Mouse (Mus musculus) naive thymus-derived CD4-positive, alpha-beta T cell, adult 2 months (primary cell): ENCODE results near the gene Scn4a.
"Not testable (repeated sequence)": the region's sequence is repeated elsewhere in the genome, so short reads cannot be mapped to it uniquely, and the experiment has no call there.

Source experiments
- DNase-seq: peaks from one replicate; pipeline ENCODE4 v3.0.0-alpha.2; 2011; ENCODE audit warnings: low read depth

The Scn4a gene

GRCm38 (mm10) chr11:106353188-106353587, at the start of gene Scn4a:
Gene Scn4a (minus strand): TSS chr11:106353288.
- no peak for DNase-seq

DNA sequence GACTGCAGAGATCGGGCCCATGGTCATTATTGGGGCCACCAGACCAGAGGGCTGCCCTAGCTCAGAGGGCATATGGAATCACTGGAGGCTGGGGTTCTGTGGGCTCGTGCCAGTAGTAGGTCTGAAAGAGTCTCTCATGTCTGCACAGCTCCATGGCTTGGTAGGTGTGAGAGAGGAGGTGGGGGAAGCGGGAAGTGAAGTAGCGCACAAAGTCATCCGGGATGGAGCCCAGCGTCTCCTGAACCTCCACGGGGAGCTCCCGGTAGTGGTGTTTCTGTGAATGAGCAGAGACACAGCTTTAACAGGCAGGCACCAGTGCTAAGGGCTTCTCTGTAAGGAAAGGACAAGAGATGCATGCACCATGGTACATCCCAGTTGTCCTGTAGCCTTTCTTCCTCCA, 45.4 kb upstream of the Scn4a start:
- no peak for DNase-seq

DNA sequence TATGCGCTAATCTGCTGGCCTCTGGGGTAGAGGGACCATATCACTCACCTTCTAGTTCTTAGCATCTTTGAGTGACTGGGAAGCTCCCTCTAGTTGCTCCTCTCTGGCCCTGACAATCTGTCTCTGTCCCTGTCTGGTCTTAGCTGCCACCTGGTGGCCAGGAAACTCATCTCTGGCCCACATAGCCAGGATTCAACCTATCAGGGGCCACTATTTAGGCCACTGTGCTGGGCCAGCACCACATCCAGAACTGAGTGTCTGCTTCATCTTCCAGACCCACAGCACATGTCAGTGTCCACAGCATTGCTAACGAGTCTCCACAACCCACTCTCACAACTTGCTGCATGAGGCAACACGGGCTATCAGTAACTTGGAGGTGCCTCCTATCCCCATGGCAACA, 44.6 kb upstream of the Scn4a start:
- DNase-seq = no peak

- DNase-seq = not testable (repeated sequence)
Observed at GRCm38 (mm10) chr11:106394055-106394454, 41.0 kb upstream of the Scn4a start.

- DNase-seq = no peak
Observed at GRCm38 (mm10) chr11:106393331-106393616, 40.2 kb upstream of the Scn4a start.

DNA sequence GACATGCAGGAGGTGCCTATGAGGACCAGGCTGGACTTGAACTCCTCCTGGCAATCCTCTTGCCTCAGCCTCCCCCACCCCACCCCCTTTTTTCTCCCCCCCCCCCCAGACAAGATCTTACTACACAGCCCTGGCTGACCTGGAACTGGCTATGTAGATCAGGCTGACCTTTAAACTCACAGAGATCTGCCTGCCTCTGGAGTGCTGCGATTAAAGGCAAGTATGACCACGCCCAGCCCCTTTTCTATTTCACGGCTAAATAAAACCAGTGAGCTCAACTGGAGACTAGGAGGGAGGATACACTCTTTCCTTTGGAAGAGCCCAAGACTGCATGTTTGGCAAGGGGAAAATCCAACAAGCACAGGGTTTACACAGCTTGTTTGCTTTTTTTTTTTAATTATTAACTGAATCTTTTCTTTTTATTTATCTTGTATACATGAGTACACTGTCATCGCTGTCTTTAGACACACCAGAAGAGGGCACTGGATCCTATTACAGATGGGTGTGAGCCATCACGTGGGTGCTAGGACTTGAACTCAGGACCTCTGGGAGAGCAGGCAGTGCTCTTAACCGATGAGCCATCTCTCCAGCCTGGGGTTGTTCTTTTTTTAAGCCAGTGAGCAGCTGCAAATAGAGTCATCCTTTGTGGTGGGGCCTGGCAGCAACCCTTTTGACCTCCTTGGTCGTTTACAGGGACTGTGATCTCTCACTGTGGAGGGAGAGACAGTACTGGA, 39.7 kb upstream of the Scn4a start:
- no peak for DNase-seq

DNA sequence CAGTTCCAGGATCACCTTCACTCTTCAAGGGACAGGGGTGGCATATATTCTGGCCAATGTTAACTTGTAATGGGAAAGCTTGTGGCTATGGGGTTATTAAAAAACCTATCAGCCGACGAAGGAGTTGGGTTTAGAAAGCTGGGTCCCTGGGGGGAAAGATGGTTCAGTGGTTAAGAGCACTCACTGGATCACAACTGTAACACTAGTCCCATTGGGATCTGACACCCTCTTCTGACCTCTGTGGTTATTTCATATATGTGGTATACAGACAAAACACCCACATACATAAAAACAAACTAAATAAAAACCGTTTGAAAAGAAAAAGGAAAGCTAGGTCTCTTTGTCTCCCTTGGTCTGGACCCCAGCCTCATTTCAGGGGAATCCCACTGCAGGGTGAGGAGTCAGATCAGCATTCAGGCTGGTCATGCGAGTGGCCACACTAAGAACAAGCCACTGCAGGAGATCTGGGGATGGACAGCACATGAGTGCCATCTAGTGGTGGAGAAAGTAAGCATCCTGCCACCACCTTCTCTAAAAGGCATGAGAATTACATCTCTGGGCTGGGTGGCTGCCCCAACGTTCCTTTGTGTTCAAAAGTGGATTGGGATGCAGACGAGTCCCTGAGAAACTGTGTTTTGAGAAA, 38.6 kb upstream of the Scn4a start:
- DNase-seq = peak; percentile 90

- DNase-seq = no peak
Observed at GRCm38 (mm10) chr11:106390757-106391156, 37.7 kb upstream of the Scn4a start.

DNA sequence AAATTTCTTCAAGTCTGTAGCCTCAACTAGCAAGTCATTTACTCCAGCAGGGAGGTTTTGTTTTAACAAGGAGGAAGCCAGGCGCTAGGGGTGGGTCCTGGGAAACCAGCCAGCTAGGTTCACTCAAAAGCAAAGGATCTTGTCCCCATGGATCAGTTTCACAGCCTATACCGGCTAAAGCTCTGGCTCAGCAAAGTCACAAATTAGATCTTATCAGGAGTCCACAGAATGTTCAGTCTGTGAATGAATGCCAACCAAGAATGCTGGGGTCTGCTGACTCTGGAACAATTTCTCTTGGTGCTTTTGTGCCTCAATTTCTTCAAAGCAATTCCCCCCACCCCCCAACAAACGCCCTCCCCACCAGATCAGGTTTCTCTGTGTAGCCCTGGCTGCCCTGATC, 36.5 kb upstream of the Scn4a start:
- DNase-seq = no peak

DNA sequence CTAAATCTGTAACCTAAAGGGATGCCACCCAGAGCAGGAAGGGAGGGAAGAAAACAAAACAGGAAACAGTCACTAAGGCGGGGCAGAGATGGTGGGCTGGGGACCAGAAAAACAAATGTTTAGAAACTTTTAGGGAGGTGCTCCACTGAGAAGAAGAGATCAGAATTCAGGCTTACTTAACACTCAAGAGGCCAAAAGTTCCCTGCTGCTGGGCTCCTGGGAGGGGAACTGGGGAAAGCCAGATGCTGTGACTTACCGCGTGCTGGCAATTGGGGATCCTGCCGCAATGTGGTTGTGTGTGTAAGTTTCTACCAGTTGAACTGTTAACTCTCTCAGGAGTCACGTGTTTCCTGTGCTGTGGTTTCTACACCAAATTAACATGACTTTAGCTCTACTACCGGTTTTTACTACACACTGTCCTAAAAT, 34.7 kb upstream of the Scn4a start, which contains the start of gene Icam2:
TSS of gene Icam2 (minus strand) at position 285 of the 426 bp plus-strand sequence.
- DNase-seq = peak; percentile 88

GRCm38 (mm10) chr11:106387020-106387419, 33.9 kb upstream of the Scn4a start:
- DNase-seq = peak; percentile 72

GRCm38 (mm10) chr11:106386409-106386808, 33.3 kb upstream of the Scn4a start:
- DNase-seq = peak; percentile 25

GRCm38 (mm10) chr11:106383051-106383790, 30.1 kb upstream of the Scn4a start:
- DNase-seq = no peak

DNA sequence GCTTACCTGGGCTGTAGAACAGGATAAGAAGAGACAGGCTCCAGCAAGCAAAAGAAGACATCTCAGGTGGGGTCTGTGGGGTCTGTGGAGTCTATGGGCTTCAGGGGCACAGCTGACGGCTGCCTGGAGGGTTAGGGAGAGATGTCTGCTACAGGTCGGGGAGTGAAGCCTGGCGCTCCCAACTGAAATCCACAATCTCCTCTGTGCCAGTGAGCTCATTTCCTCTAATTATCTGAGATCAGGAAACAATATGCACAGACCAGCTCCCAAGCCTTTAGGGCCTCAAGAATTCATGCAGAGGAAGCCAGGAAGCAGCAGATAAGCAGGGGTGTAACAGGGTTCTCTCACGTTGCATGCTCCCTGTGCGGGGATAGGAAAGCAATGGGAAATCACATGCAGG, 29.3 kb upstream of the Scn4a start:
- no peak for DNase-seq

DNA sequence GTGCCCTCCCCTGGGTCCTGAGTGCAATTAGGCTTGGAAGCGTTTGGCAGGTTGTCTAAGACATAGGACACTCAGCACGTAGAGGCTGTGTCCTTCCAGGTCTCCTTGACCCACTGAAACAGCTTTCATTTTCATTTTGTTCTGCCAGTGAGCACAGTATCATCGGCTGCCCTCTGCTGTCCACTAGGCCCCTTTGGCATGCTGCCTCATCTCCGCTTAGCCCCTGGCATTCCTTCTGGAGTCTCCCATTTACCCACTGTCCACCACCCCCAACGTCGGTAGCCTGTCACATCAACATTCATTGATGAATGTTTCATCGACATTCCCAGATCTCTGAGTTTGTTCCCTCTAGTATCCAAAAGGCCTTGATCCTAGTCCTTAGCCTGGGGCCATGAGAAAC, 28.8 kb upstream of the Scn4a start:
- DNase-seq = no peak

GRCm38 (mm10) chr11:106381011-106381410, 27.9 kb upstream of the Scn4a start:
- no peak for DNase-seq

- no peak for DNase-seq
Observed at GRCm38 (mm10) chr11:106374979-106375378, 21.9 kb upstream of the Scn4a start.

DNA sequence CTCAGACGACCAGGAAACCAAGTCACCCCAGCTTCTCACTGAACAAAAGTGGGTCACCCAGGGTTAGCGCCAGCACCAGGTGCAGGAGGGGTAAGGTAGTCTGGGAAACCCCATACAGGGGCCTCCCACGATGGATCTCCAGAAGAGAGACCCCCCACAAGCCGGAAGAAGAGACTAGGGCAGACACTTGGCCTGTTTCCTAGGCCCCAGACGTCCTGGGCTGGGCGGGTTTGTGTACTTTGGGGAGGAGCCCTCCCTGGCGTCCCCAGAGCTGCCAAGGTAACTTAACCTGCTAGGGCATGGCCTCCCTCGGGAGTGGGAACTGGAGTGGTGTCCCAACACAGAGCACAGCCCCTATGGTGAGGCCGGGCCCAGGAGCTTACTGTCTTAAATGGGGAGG, 21.5 kb upstream of the Scn4a start:
- no peak for DNase-seq

GRCm38 (mm10) chr11:106373998-106374397, 20.9 kb upstream of the Scn4a start:
- DNase-seq = no peak

DNA sequence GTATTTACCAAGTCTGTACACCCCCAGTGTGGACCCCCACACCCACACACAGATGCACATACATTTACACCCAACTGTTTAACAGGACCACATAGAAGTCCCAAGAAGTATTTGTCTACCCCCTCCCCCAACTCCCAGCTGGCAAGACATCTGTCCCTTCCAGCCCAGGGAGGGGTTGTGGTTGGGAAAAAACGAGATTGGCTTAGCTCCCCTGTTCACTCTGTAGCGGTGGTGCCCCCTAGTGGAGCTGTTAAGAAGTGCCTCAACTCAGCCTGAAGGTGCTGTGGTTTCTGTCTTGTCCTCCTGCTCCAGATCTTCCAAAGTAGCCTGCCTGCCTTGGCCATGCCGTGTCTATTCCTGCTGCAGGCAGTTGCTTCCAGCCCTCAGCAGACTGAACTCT, 13.2 kb upstream of the Scn4a start:
- peak; percentile 86 for DNase-seq

DNA sequence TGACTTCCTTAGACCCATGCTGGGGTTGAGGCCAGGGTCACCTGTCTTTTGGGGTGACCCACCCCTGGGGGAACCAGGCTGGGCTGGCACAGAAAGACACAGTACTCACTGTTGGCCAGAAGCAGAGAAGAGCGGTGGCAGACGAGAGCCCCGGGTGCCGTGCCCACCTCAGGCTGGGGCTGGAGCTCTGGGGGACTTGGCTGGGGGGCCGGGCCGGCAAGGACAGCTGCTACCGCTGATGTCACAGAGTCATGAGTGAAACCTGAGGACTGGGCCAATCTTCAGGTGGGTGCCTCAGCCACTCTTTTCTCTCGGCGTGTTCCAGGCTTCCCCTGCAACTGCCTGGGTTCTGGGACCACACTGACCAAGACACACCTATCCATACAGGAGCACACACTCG, 12.3 kb upstream of the Scn4a start, which contains the start of gene Prr29:
TSS of gene Prr29 (plus strand) at position 107 of the 400 bp plus-strand sequence.
- DNase-seq = no peak

DNA sequence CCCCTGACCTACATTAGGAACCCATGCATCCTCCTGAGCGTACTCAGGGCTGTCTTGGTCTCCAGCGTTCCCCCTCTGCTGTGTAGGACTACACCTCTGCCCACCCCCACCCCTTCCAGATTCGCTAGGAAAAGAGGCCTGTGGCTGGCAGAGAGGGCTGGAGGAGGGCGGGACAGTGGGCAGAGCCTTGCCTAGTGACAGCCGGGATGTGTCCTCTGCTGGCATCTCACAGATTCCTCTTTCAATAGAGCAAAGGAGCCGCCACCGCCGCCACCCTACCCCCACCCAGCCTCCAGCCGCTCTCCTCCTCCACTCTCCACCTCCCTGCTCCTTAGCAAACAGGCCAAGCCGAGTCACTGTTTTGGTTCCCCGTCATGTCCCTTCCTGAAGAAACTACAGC, 11.6 kb upstream of the Scn4a start:
- DNase-seq = no peak

DNA sequence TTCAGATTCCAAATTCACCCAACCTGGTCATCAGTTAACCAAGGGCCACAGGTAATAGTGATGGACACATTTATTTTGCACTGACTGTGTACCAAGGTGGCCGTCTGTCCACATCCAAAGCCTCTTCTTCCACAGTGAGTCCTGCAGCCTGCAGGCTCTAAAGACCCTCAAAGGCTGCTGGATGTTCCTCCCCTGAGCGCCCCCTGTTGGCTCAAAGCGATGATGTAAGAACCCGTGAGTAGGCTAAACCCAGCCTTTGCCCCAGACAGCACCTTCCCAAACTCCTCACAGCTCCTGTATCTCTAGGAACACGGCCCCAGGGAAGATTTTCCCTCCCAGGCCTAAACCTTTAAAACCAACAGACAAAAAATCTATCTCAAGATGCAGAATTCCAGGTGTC, 6.3 kb upstream of the Scn4a start:
- peak; percentile 60 for DNase-seq
